Mouse (Mus musculus) lung, postnatal 10 days (tissue): ENCODE measurements around the gene Plcxd2.

ENCODE experiments used
- DNase-seq: peaks from one replicate; pipeline ENCODE4 v3.0.0; 2021

Plcxd2 gene

GRCm38 (mm10) chr16:46010153-46010905 is at the start of gene Plcxd2:
TSS of gene Plcxd2 (minus strand) at chr16:46010218.
- DNase-seq = peak; percentile 97

GRCm38 (mm10) chr16:46046906-46047305 is 36.9 kb upstream of the Plcxd2 start:
- DNase-seq = no peak

- DNase-seq = no peak
Measured at GRCm38 (mm10) chr16:46036261-46036660, 26.2 kb upstream of the Plcxd2 start.

- DNase-seq = no peak
Measured at GRCm38 (mm10) chr16:46033896-46034295, 23.9 kb upstream of the Plcxd2 start.

GRCm38 (mm10) chr16:46022958-46023491 is 13.0 kb upstream of the Plcxd2 start:
- DNase-seq = no peak

- peak; percentile 66 for DNase-seq
Measured at GRCm38 (mm10) chr16:46022189-46022928, 12.3 kb upstream of the Plcxd2 start.

- DNase-seq = no peak
Measured at GRCm38 (mm10) chr16:46021302-46021701, 11.3 kb upstream of the Plcxd2 start.

- DNase-seq = no peak
Measured at GRCm38 (mm10) chr16:46020396-46020795, 10.4 kb upstream of the Plcxd2 start.

GRCm38 (mm10) chr16:46019799-46020198 is 9.8 kb upstream of the Plcxd2 start:
- DNase-seq = no peak

GRCm38 (mm10) chr16:46019359-46019758 is 9.3 kb upstream of the Plcxd2 start:
- DNase-seq = no peak

GRCm38 (mm10) chr16:46011696-46012095 is 1.7 kb upstream of the Plcxd2 start:
- peak; percentile 7 for DNase-seq

GRCm38 (mm10) chr16:46010906-46011220 is 845 bp upstream of the Plcxd2 start:
- peak; percentile 26 for DNase-seq

GRCm38 (mm10) chr16:46009717-46010116 is 301 bp downstream of the Plcxd2 start:
- DNase-seq = no peak

GRCm38 (mm10) chr16:46008766-46009165 is 1.3 kb downstream of the Plcxd2 start:
- no peak for DNase-seq

- DNase-seq = peak; percentile 10
Measured at GRCm38 (mm10) chr16:46008036-46008605, 1.9 kb downstream of the Plcxd2 start.

GRCm38 (mm10) chr16:46006261-46006660 is 3.8 kb downstream of the Plcxd2 start:
- DNase-seq = no peak

GRCm38 (mm10) chr16:46001550-46002166 is 8.4 kb downstream of the Plcxd2 start:
- DNase-seq = no peak

- no peak for DNase-seq
Measured at GRCm38 (mm10) chr16:46000976-46001375, 9.0 kb downstream of the Plcxd2 start.

- DNase-seq = no peak
Measured at GRCm38 (mm10) chr16:45999374-46000191, 10.4 kb downstream of the Plcxd2 start.

GRCm38 (mm10) chr16:45998231-45998630 is 11.8 kb downstream of the Plcxd2 start:
- no peak for DNase-seq

GRCm38 (mm10) chr16:45990901-45991676 is 18.9 kb downstream of the Plcxd2 start:
- DNase-seq = no peak

GRCm38 (mm10) chr16:45986236-45986635 is 23.8 kb downstream of the Plcxd2 start:
- no peak for DNase-seq
